Mouse (Mus musculus) myocyte (in vitro differentiated cells): ENCODE data around the gene Pard6a. TPM values are rescaled to one million over a fixed set of nuclear protein-coding genes. Genes with fewer than 3 reads are reported as not detected.

ENCODE experiments used
- H3K27me3 ChIP-seq: one replicate; pipeline ENCODE4 v1.6.1; 2011; ENCODE audit not compliant: control insufficient read depth, insufficient read depth, insufficient read length
- H3K36me3 ChIP-seq: one replicate; pipeline ENCODE4 v1.6.1; 2011; ENCODE audit not compliant: control insufficient read depth, insufficient read depth
- H3K4me2 ChIP-seq: one replicate; pipeline ENCODE4 v1.6.1; 2011; ENCODE audit warnings: low read depth, control low read depth
- H3K4me3 ChIP-seq: one replicate; pipeline ENCODE4 v1.5.1; 2011; ENCODE audit warnings: mild to moderate bottlenecking, control low read depth, moderate library complexity
- H3K79me2 ChIP-seq: one replicate; pipeline ENCODE4 v1.6.1; 2011; ENCODE audit not compliant: control insufficient read depth, insufficient read depth
- H3ac ChIP-seq: one replicate; pipeline ENCODE4 v1.6.1; 2011; ENCODE audit not compliant: control insufficient read depth, insufficient read length
- CEBPB ChIP-seq: IDR thresholded peaks from 2 replicates; pipeline ENCODE4 v1.6.1; 2011; ENCODE audit warnings: mild to moderate bottlenecking, moderate library complexity; ENCODE audit not compliant: poor library complexity, insufficient read depth, severe bottlenecking
- E2F4 ChIP-seq: IDR thresholded peaks from one replicate; pipeline ENCODE4 v1.6.1; 2011; ENCODE audit warnings: mild to moderate bottlenecking, control low read depth, moderate library complexity; ENCODE audit not compliant: insufficient read depth
- MAX ChIP-seq: IDR thresholded peaks from one replicate; pipeline ENCODE4 v1.6.1; 2011; ENCODE audit warnings: low read depth, mild to moderate bottlenecking, control low read depth
- MYOD1 ChIP-seq, 3 experiments: IDR thresholded peaks; one replicate each; pipeline ENCODE4 v1.6.1; 2011; ENCODE audit warnings: control low read depth in 2 of 3, low read depth in 2 of 3, mild to moderate bottlenecking in 2 of 3, moderate library complexity in 1 of 3; ENCODE audit not compliant: insufficient read length in 2 of 3, control insufficient read depth in 1 of 3
- MYOG ChIP-seq, 3 experiments: IDR thresholded peaks; one replicate each; pipeline ENCODE4 v1.6.1; 2011; ENCODE audit warnings: control low read depth in 2 of 3, low read depth in 2 of 3, mild to moderate bottlenecking in 2 of 3; ENCODE audit not compliant: insufficient read length in 2 of 3, control insufficient read depth in 1 of 3, insufficient read depth in 1 of 3
- POLR2A ChIP-seq: IDR thresholded peaks from one replicate; pipeline ENCODE4 v1.6.1; 2011; ENCODE audit warnings: low read depth, mild to moderate bottlenecking, control low read depth, moderate library complexity; ENCODE audit not compliant: insufficient read length
- POLR2AphosphoS2 ChIP-seq: IDR thresholded peaks from one replicate; pipeline ENCODE4 v1.6.1; 2011; ENCODE audit warnings: low read depth, control low read depth; ENCODE audit not compliant: insufficient read length
- REST ChIP-seq: IDR thresholded peaks from one replicate; pipeline ENCODE4 v1.6.1; 2011; ENCODE audit warnings: mild to moderate bottlenecking, control low read depth, moderate library complexity; ENCODE audit not compliant: insufficient read depth, insufficient read length
- SRF ChIP-seq: IDR thresholded peaks from one replicate; pipeline ENCODE4 v1.6.1; 2011; ENCODE audit warnings: low read depth; ENCODE audit not compliant: control insufficient read depth, insufficient read length
- TCF12 ChIP-seq: IDR thresholded peaks from one replicate; pipeline ENCODE4 v1.6.1; 2011; ENCODE audit warnings: mild to moderate bottlenecking, control low read depth; ENCODE audit not compliant: poor library complexity, insufficient read depth, severe bottlenecking
- TCF3 ChIP-seq: IDR thresholded peaks from one replicate; pipeline ENCODE4 v1.6.1; 2011; ENCODE audit warnings: low read depth, control low read depth; ENCODE audit not compliant: insufficient read length
- USF1 ChIP-seq: IDR thresholded peaks from one replicate; pipeline ENCODE4 v1.6.1; 2011; ENCODE audit warnings: low read depth, mild to moderate bottlenecking, control low read depth, moderate library complexity
- polyA plus RNA-seq: library from polyadenylated mRNA; unstranded; fragments of >200 nt; fragmentation: generic; extraction: Trizol; gene quantifications from one replicate; pipeline ENCODE4 v1.2.1, GENCODE M21; 2012; ENCODE audit warnings: missing spikeins

Pard6a gene
- polyA plus RNA-seq, 1 experiment: 32.1 TPM

DNA sequence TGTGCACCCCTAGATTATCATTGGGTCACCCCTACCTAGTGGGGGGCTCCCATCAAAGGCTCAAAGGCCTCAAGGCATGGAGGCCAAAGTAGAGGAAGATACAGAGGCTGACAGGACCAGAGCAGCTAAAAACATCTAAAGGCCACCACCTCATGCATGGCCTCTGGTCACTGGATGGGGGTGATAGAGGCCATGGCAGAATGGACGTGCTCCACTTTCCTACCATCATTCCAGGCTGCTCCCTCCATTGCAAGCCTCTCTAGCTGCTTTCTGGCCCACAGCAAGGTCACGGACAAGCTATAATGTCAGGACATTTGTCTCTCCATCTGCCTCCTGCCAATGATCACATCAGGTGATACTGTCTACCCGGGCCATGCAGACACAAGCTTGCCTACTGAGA is 11.3 kb downstream of the Pard6a start:
- no peaks in the 10 kb centered on the region for H3K36me3 ChIP-seq
- H3K79me2 ChIP-seq: no peaks in the 10 kb centered on the region
- TF ChIP-seq TCF12 (no peak), USF1 (no peak), MYOD1 (IDR thresholded peaks at IDR 0.05; ENCODE audit: control insufficient read depth in 1 of 3, insufficient read length in 2 of 3, low read depth in 2 of 3) (no peak), TCF3 (no peak), POLR2AphosphoS2 (no peak), E2F4 (no peak), MAX (no peak), REST (no peak)
- no peak overlapping the region for H3ac ChIP-seq
- no peak overlapping the region for H3K4me2 ChIP-seq
- no peak overlapping the region for H3K4me3 ChIP-seq
- no peaks in the 10 kb centered on the region for H3K27me3 ChIP-seq

DNA sequence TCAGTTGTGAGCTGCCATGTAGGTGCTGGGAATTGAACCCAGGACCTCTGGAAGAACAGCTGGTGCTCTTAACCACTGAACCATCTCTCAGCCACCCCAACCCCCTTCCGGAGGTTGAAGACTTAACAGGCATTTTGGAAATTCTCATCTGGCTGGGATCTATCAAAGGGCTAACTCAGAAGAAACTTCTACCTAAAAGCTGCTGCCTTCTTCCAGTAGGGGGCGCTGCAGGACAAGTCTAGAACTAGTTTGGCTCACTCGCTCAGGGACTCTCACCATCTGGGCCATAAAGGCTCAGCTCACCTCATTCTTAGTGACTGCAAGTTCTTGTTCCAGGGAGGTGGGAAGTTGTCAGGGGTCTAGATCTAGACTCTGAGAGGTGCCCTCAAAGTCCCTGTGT is 13.2 kb downstream of the Pard6a start:
- TF ChIP-seq MYOG (IDR thresholded peaks at IDR 0.05; ENCODE audit: control insufficient read depth in 1 of 3, insufficient read depth in 1 of 3, insufficient read length in 2 of 3, low read depth in 2 of 3): no peak
- TF ChIP-seq TCF3: no peak
- no peak for TF ChIP-seq REST
- no peak for TF ChIP-seq POLR2A
- no peak for TF ChIP-seq SRF
- no peak for TF ChIP-seq USF1

DNA sequence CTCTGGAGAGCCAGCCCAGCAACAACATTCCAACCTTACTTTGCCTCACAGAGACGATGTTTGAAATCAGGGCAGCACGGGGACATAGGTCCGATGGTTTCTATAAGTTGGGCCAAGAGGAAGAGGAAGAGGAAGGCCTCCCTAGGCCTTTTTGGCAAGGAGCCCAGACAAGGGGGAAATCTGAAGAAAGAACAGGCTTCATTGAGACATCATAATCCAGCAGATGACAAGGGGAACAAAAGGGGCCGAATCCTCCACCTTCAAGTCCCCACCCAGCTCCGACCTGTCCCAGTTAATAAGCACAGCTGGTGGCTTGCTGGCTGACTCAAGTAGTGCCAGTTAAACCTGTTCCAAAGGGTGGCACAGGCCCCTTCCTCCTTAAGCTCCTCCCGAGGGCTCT is 14.1 kb downstream of the Pard6a start:
- TF ChIP-seq TCF12 (no peak), POLR2A (no peak), POLR2AphosphoS2 (no peak), SRF (no peak), E2F4 (no peak), USF1 (no peak), CEBPB (no peak), MAX (no peak), MYOG (IDR thresholded peaks at IDR 0.05; ENCODE audit: control insufficient read depth in 1 of 3, insufficient read depth in 1 of 3, insufficient read length in 2 of 3, low read depth in 2 of 3) (no peak), REST (no peak), MYOD1 (IDR thresholded peaks at IDR 0.05; ENCODE audit: control insufficient read depth in 1 of 3, insufficient read length in 2 of 3, low read depth in 2 of 3) (no peak), TCF3 (no peak)
- H3K4me3 ChIP-seq: no peak overlapping the region

More for the DNA sequence above, 13.2 kb downstream of the Pard6a start:
- no peak overlapping the region for H3K4me2 ChIP-seq
- H3K36me3 ChIP-seq: no peaks in the 10 kb centered on the region
- H3K79me2 ChIP-seq: no peaks in the 10 kb centered on the region
- H3ac ChIP-seq: no peak overlapping the region
- no peaks in the 10 kb centered on the region for H3K27me3 ChIP-seq
- H3K4me3 ChIP-seq: no peak overlapping the region

DNA sequence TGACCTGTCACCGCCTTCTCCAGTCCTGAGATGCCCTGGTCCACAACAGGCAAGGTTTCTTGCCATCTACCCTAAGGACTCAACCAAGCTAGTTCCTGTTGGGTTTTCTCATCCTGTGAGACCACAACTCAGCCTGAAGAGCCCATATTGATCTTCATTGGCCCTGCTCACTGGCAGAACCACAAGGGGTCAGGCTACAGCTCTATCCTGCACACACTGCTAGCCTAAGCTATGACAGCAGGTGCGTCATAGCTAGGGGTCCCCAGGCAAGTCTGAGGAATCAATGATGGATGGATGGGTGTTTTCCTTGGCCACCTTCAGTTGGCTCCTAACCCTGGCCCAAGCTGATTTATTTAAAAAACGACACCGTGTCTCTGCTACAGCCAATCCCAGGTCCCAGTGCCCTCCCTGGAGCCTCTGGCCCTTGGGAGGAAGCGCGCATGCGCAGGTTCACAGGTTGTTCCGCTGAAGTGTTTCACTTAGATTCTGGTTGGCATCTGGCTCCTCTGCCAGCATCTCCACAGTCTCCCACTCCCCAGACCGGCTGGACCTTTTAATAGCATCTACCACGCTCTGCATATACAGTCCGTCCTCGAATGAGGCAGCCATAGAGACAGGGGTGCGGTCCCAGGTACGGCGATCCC is 15.5 kb downstream of the Pard6a start:
- Histone ChIP-seq H3K4me3 (no peak overlapping the region), H3K4me2 (no peak overlapping the region), H3K79me2 (no peaks in the 10 kb centered on the region), H3ac (no peak overlapping the region), H3K27me3 (no peaks in the 10 kb centered on the region), H3K36me3 (no peaks in the 10 kb centered on the region)
- TF ChIP-seq REST (no peak), TCF3 (no peak), POLR2A (no peak), TCF12 (no peak), CEBPB (no peak), MYOD1 (IDR thresholded peaks at IDR 0.05; ENCODE audit: control insufficient read depth in 1 of 3, insufficient read length in 2 of 3, low read depth in 2 of 3) (no peak), POLR2AphosphoS2 (no peak), USF1 (no peak), SRF (no peak), MYOG (IDR thresholded peaks at IDR 0.05; ENCODE audit: control insufficient read depth in 1 of 3, insufficient read depth in 1 of 3, insufficient read length in 2 of 3, low read depth in 2 of 3) (no peak), MAX (no peak), E2F4 (no peak)

More for the DNA sequence above, 14.1 kb downstream of the Pard6a start:
- no peaks in the 10 kb centered on the region for H3K27me3 ChIP-seq
- no peaks in the 10 kb centered on the region for H3K79me2 ChIP-seq
- no peaks in the 10 kb centered on the region for H3K36me3 ChIP-seq
- no peak overlapping the region for H3ac ChIP-seq
- no peak overlapping the region for H3K4me2 ChIP-seq

DNA sequence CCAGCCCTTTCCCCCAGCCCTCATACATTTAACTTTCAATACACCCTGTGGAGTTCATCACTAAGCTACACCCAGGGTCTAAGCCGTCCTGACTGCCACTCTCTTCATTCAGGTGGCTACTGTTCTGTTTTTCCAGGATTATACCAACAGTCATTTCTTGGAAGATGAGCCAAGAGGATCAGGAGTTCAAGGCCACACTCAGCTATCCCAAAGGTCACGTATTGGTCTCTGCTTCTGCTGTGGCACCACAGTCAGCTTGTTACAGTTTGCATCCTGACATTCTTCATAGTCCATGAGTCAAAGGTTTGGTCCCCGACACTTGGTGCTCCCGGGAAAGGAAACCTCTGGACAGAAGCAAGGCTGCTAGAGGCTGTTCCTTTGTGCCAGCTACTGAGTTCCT is 18.7 kb downstream of the Pard6a start:
- H3ac ChIP-seq: no peak overlapping the region
- no peaks in the 10 kb centered on the region for H3K27me3 ChIP-seq
- TF ChIP-seq POLR2A: no peak
- no peak for TF ChIP-seq POLR2AphosphoS2
- TF ChIP-seq SRF: no peak
- TF ChIP-seq TCF12: no peak
- no peak for TF ChIP-seq E2F4
- TF ChIP-seq USF1: no peak
- no peak for TF ChIP-seq MAX
- TF ChIP-seq TCF3: no peak
- no peak for TF ChIP-seq MYOD1 (IDR thresholded peaks at IDR 0.05; ENCODE audit: control insufficient read depth in 1 of 3, insufficient read length in 2 of 3, low read depth in 2 of 3)
- TF ChIP-seq CEBPB: no peak
- TF ChIP-seq MYOG (IDR thresholded peaks at IDR 0.05; ENCODE audit: control insufficient read depth in 1 of 3, insufficient read depth in 1 of 3, insufficient read length in 2 of 3, low read depth in 2 of 3): no peak
- no peaks in the 10 kb centered on the region for H3K79me2 ChIP-seq
- no peak overlapping the region for H3K4me2 ChIP-seq
- H3K4me3 ChIP-seq: no peak overlapping the region
- no peaks in the 10 kb centered on the region for H3K36me3 ChIP-seq
